17 mouse cellular contexts compared by ENCODE assay signal in genomic region chr10:4629314-4629713, GRCm38 (mm10). TPM values are rescaled to one million over a fixed set of nuclear protein-coding genes. Genes with fewer than 3 reads are reported as not detected.
DNase-seq lines count a peak whose midpoint lies in the region; TF ChIP-seq lines count a peak whose summit lies in the region.
"Had no signal": no experiment of that assay in that cellular context is flagged by ENCODE, and none has a peak within 500 bp of the region (broad histone marks: within the 10 kb centered on the region; RNA-seq: fewer than 3 reads in every experiment).

No protein-coding gene starts in this region.

- no peak for TF ChIP-seq RAD21 in MEL (IDR thresholded peaks at IDR 0.05; ENCODE audit: low read depth, low read length)

- peaks cover 0 to 4% of the 10 kb centered on the region in 2 experiments; a peak in 1 of 4 replicates for H3K4me1 ChIP-seq in MEL (ENCODE audit: control insufficient read depth in 1 of 2, insufficient read depth in 2 of 2, low read length in 2 of 2)

- no peak overlapping the region for H3K27ac ChIP-seq in MEL (ENCODE audit: control insufficient read depth, low read depth, low read length)

- H3K9ac ChIP-seq in MEL (ENCODE audit: control insufficient read depth, low read depth, low read length, poor library complexity, severe bottlenecking): no peak overlapping the region

- no peak for DNase-seq in MEL (ENCODE audit: low read depth, low spot score)
- no peak for DNase-seq in cerebellum, postnatal 36 days
- DNase-seq: adrenal gland, adult 2 months; adrenal gland, adult 8-10 months; adrenal gland, postnatal 10 days; adrenal gland, postnatal 14 days; adrenal gland, postnatal 25 days; adrenal gland, postnatal 36 days; B cell, adult 2 months; cerebellum, adult 11 months; cerebellum, adult 11-12 months; cerebellum, adult 18-20 months; cerebellum, adult 2 months; cerebellum, adult 8-10 months had no signal

- peaks cover 0 to 4% of the 10 kb centered on the region in 2 experiments; a peak in 1 of 4 replicates for H3K36me3 ChIP-seq in MEL (ENCODE audit: control insufficient read depth in 1 of 2, insufficient read depth in 2 of 2, low read length in 2 of 2)
- H3K36me3 ChIP-seq: G1E had no signal

- no peaks in the 10 kb centered on the region for H3K27me3 ChIP-seq in MEL (ENCODE audit: control insufficient read depth in 1 of 2, insufficient read depth in 2 of 2, low read length in 2 of 2)
- H3K27me3 ChIP-seq: CH12.LX, Patski had no signal

- TF ChIP-seq CTCF in MEL (IDR thresholded peaks at IDR 0.05 in 2 of 3, conservative IDR thresholded peaks at IDR 0.05 in 1 of 3; ENCODE audit: control insufficient read depth in 1 of 3, insufficient read depth in 1 of 3, low read depth in 2 of 3, low read length in 3 of 3, poor library complexity in 1 of 3, severe bottlenecking in 1 of 3): no peak

- H3K9me3 ChIP-seq in MEL (replicated peaks; ENCODE audit: insufficient read depth, low read length): no peaks in the 10 kb centered on the region
- H3K9me3 ChIP-seq: G1E had no signal

- H3K79me2 ChIP-seq in MEL (ENCODE audit: control insufficient read depth, insufficient read depth, low read length, poor library complexity): no peaks in the 10 kb centered on the region; the same call in 1 of the 2 replicates

- TF ChIP-seq EP300 in MEL (IDR thresholded peaks at IDR 0.05; ENCODE audit: low read depth in 1 of 2, low read length in 2 of 2): peak; percentile 66 to 80

- no peak overlapping the region for H3K4me3 ChIP-seq in MEL (ENCODE audit: control insufficient read depth in 1 of 2, insufficient read depth in 1 of 2, low read depth in 2 of 2, low read length in 2 of 2)

- no peak for TF ChIP-seq POLR2A in MEL (IDR thresholded peaks at IDR 0.05; ENCODE audit: control insufficient read depth in 1 of 2, insufficient read depth in 1 of 2, low read depth in 1 of 2, low read length in 2 of 2, poor library complexity in 1 of 2)

TF ChIP-seq in MEL, 35 proteins besides CTCF, POLR2A, EP300 and RAD21:
- TF ChIP-seq ETS1 (IDR thresholded peaks at IDR 0.05; ENCODE audit: low read depth, low read length) (peak; percentile 46; the same call in 1 of the 2 replicates), ZC3H11A (IDR thresholded peaks at IDR 0.05; ENCODE audit: low read depth, low read length) (no peak), ZKSCAN1 (IDR thresholded peaks at IDR 0.05; ENCODE audit: low read depth, low read length) (no peak), HCFC1 (IDR thresholded peaks at IDR 0.05; ENCODE audit: low read depth, low read length) (no peak), GATA1 (IDR thresholded peaks at IDR 0.05; ENCODE audit: low read depth, low read length) (peak; percentile 76), POLR2AphosphoS2 (IDR thresholded peaks at IDR 0.05; ENCODE audit: low read length) (no peak), MEF2A (IDR thresholded peaks at IDR 0.05; ENCODE audit: extremely low read depth, insufficient replicate concordance, low read depth, low read length, poor library complexity, severe bottlenecking) (peak; percentile 79; the same call in 1 of the 2 replicates), TAL1 (IDR thresholded peaks at IDR 0.05; ENCODE audit: low read length) (peak; percentile 26; the same call in 1 of the 2 replicates), TCF12 (IDR thresholded peaks at IDR 0.05; ENCODE audit: low read depth, low read length) (peak; percentile 84)

RNA-seq across cellular contexts. Expression of gene Esr1, which starts 17.9 kb away (rescaled TPM):
- 0.65 and 0.69 TPM in 2 replicates for total RNA-seq in MEL (2012; rRNA removed)
- polyA plus RNA-seq in MEL (2012; ENCODE audit: insufficient read depth in 1 of 2, insufficient read length in 2 of 2, low read depth in 1 of 2, low replicate concordance in 2 of 2, missing spikeins in 1 of 2): under 1 TPM in 1 of 2 experiments, not detected in 1; 0.65 TPM
- polyA plus RNA-seq: G1E had no signal
